Mouse (Mus musculus) kidney, postnatal 10 days (tissue): ENCODE measurements around the gene Odf3l2.

Source experiments
- DNase-seq: peaks from one replicate; pipeline ENCODE4 v3.0.0; 2021; ENCODE audit warnings: mixed read lengths

The Odf3l2 gene

GRCm38 (mm10) chr10:79670071-79670888 lies 24.7 kb upstream of the Odf3l2 start:
- no peak for DNase-seq

GRCm38 (mm10) chr10:79669576-79670057 lies 24.1 kb upstream of the Odf3l2 start:
- peak; percentile 86 for DNase-seq

GRCm38 (mm10) chr10:79668771-79669575 lies 23.4 kb upstream of the Odf3l2 start, which contains the start of gene Tpgs1:
Gene Tpgs1 (plus strand): TSS chr10:79669369.
- DNase-seq, result peak; percentile 93

GRCm38 (mm10) chr10:79668076-79668475 lies 22.5 kb upstream of the Odf3l2 start:
- no peak for DNase-seq

- no peak for DNase-seq
Measured at GRCm38 (mm10) chr10:79666493-79666892, 21.0 kb upstream of the Odf3l2 start.

GRCm38 (mm10) chr10:79665051-79665450 lies 19.5 kb upstream of the Odf3l2 start:
- DNase-seq, result no peak

GRCm38 (mm10) chr10:79664131-79664665 lies 18.7 kb upstream of the Odf3l2 start, which contains the start of gene Madcam1:
Gene Madcam1 (plus strand): TSS chr10:79664559.
- DNase-seq, result peak; percentile 84

- DNase-seq, result peak; percentile 30
Measured at GRCm38 (mm10) chr10:79661861-79662260, 16.3 kb upstream of the Odf3l2 start.

GRCm38 (mm10) chr10:79660298-79660697 lies 14.8 kb upstream of the Odf3l2 start:
- peak; percentile 31 for DNase-seq

GRCm38 (mm10) chr10:79658829-79659228 lies 13.3 kb upstream of the Odf3l2 start:
- peak; percentile 64 for DNase-seq

- no peak for DNase-seq
Measured at GRCm38 (mm10) chr10:79654946-79655395, 9.4 kb upstream of the Odf3l2 start.

- DNase-seq, result no peak
Measured at GRCm38 (mm10) chr10:79652789-79653188, 7.3 kb upstream of the Odf3l2 start.

GRCm38 (mm10) chr10:79649070-79649751 lies 3.7 kb upstream of the Odf3l2 start:
- peak; percentile 86 for DNase-seq

- peak; percentile 51 for DNase-seq
Measured at GRCm38 (mm10) chr10:79638486-79639204, 6.9 kb downstream of the Odf3l2 start.

- peak; percentile 71 for DNase-seq
Measured at GRCm38 (mm10) chr10:79637128-79638110, 8.1 kb downstream of the Odf3l2 start, which contains the start of gene Shc2. Gene Shc2 (minus strand): TSS chr10:79637918.

- no peak for DNase-seq
Measured at GRCm38 (mm10) chr10:79636287-79636686, 9.3 kb downstream of the Odf3l2 start.

GRCm38 (mm10) chr10:79633006-79633777 lies 12.3 kb downstream of the Odf3l2 start:
- no peak for DNase-seq

- no peak for DNase-seq
Measured at GRCm38 (mm10) chr10:79631432-79631831, 14.1 kb downstream of the Odf3l2 start.

GRCm38 (mm10) chr10:79628377-79628776 lies 17.2 kb downstream of the Odf3l2 start:
- no peak for DNase-seq

- DNase-seq, result no peak
Measured at GRCm38 (mm10) chr10:79626156-79626555, 19.4 kb downstream of the Odf3l2 start.
